Mouse (Mus musculus): ENCODE results near the gene Huwe1. TPM values are rescaled to one million over a fixed set of nuclear protein-coding genes. Genes with fewer than 3 reads are reported as not detected.

Gene Huwe1
- polyA plus RNA-seq (2015; fragmentation: Illumina TruSeq; extraction: RNeasy Lipid Tissue Mini Kit (QIAGEN cat#74804); ENCODE audit: low read depth, low replicate concordance), result 90.2 TPM

GRCm38 (mm10) chrX:151800701-151801511 is at the start of gene Huwe1:
Huwe1 (plus strand) TSS chrX:151800807.

Other genes starting within 250 kb of the Huwe1 start
- 80.7 TPM for gene Hsd17b10, start 201.0 kb downstream of the Huwe1 start, polyA plus RNA-seq (2015; fragmentation: Illumina TruSeq; extraction: RNeasy Lipid Tissue Mini Kit (QIAGEN cat#74804); ENCODE audit: low read depth, low replicate concordance)
- gene Ribc1, start 215.5 kb downstream of the Huwe1 start, polyA plus RNA-seq (2015; fragmentation: Illumina TruSeq; extraction: RNeasy Lipid Tissue Mini Kit (QIAGEN cat#74804); ENCODE audit: low read depth, low replicate concordance), result 0.40 TPM
- gene Smc1a, start 215.6 kb downstream of the Huwe1 start, polyA plus RNA-seq (2015; fragmentation: Illumina TruSeq; extraction: RNeasy Lipid Tissue Mini Kit (QIAGEN cat#74804); ENCODE audit: low read depth, low replicate concordance), result 39.9 TPM